Mouse (Mus musculus) limb, embryonic 13.5 days (tissue): ENCODE data around the gene Spock2. TPM values are rescaled to one million over a fixed set of nuclear protein-coding genes. Genes with fewer than 3 reads are reported as not detected.

Experiments
- ATAC-seq: fragments of 200-750 bp; cut with Nextera tagmentation; 2 replicates; pipeline ENCODE4 v1.8.0; 2017; ENCODE audit warnings: low read depth, moderate number of reproducible peaks, moderate TSS enrichment; ENCODE audit not compliant: low FRiP score
- H3K27ac ChIP-seq: fragments of 300-500 bp; sonication (generic); 2 replicates; pipeline ENCODE4 v1.5.1; 2015; ENCODE audit warnings: inconsistent platforms, mild to moderate bottlenecking, moderate library complexity
- H3K27me3 ChIP-seq: fragments of 300-500 bp; sonication (generic); 2 replicates; pipeline ENCODE4 v1.6.1; 2015; ENCODE audit warnings: mild to moderate bottlenecking, inconsistent platforms
- H3K36me3 ChIP-seq: fragments of 300-500 bp; sonication (generic); 2 replicates; pipeline ENCODE4 v1.6.1; 2015; ENCODE audit warnings: inconsistent platforms, mild to moderate bottlenecking, moderate library complexity
- H3K4me1 ChIP-seq: fragments of 300-500 bp; sonication (generic); 2 replicates; pipeline ENCODE4 v1.6.1; 2015; ENCODE audit warnings: inconsistent platforms
- H3K4me2 ChIP-seq: fragments of 300-500 bp; sonication (generic); replicated peaks from 2 replicates; pipeline ENCODE4 v1.6.1; 2015; ENCODE audit warnings: inconsistent platforms, mild to moderate bottlenecking, moderate library complexity
- H3K4me3 ChIP-seq: fragments of 300-500 bp; sonication (generic); 2 replicates; pipeline ENCODE4 v1.5.1; 2015; ENCODE audit warnings: moderate library complexity, mild to moderate bottlenecking, inconsistent platforms
- H3K9ac ChIP-seq: fragments of 300-500 bp; sonication (generic); 2 replicates; pipeline ENCODE4 v1.6.1; 2015; ENCODE audit warnings: mild to moderate bottlenecking, inconsistent platforms
- H3K9me3 ChIP-seq: fragments of 300-500 bp; sonication (generic); 2 replicates; pipeline ENCODE4 v1.6.1; 2016; ENCODE audit warnings: inconsistent platforms
- WGBS: fragments of 180-500 bp; shearing (Covaris S2); methylation state at CpG from one replicate; pipeline ENCODE4 v1.1.7; 2015; 5-methylcytosine and 5-hydroxymethylcytosine counted together
- polyA plus RNA-seq: library from polyadenylated mRNA; unstranded; fragments of >200 nt; fragmentation: Nextera tagmentation; extraction: Ambion mirVana; gene quantifications from 2 replicates; pipeline ENCODE4 v1.2.1, GENCODE M21; 2015

Gene Spock2
- polyA plus RNA-seq, 1 experiment from 2014 or later, result 7.2 TPM

DNA sequence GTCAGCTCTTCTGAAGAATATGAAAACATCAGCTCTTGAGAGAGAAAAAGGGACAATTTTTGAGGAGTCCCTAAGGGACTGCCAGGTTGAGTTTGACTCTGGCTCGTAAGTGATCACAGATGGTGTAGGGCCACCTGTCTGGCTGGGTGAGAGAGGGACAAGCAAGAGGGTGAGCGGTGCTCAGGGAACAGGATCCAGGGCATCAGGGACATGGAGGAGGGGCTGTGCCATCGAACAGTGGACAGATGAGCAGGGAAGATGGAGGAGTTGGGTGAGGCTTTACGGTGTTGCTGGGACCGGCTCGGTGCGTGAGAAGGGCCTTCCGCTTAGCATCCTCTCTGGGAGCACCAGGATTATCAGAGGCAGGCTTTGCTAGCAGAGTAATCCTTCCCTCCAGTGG is 3.3 kb downstream of the Spock2 start:
- WGBS, result 75% methylated on average over 8 of the region's 8 CpGs
- no peak overlapping the region for H3K4me3 ChIP-seq
- H3K4me1 ChIP-seq, result peaks cover 19% of the 10 kb centered on the region
- H3K27ac ChIP-seq, result no peak overlapping the region
- H3K27me3 ChIP-seq, result peaks cover 49% of the 10 kb centered on the region
- ATAC-seq, result no peak
- no peak overlapping the region for H3K9ac ChIP-seq
- H3K4me2 ChIP-seq, result no peak overlapping the region
- H3K9me3 ChIP-seq, result no peaks in the 10 kb centered on the region
- H3K36me3 ChIP-seq, result no peaks in the 10 kb centered on the region

DNA sequence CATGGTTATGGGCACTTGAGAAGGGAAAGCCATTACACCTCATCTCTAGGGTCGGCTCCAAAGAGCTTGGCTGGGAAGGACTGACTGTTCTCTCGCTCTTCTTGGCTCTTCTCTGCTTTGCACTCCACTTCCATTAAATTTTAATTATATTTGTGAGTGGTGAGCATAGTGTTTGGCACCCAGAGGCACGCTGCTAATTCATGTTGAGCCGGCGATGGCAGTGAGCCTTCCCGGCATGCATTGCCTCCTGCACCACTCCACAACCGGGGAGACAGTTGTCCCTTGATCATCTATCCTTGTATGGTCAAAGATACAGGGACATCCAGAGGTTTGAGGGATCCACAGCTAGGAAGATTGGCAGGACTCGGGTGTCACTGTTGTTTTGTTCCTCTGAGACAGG is 4.0 kb downstream of the Spock2 start:
- peaks cover 19% of the 10 kb centered on the region for H3K4me1 ChIP-seq
- no peaks in the 10 kb centered on the region for H3K9me3 ChIP-seq
- H3K9ac ChIP-seq, result no peak overlapping the region
- no peak overlapping the region for H3K27ac ChIP-seq
- no peak overlapping the region for H3K4me3 ChIP-seq
- peaks cover 43% of the 10 kb centered on the region for H3K27me3 ChIP-seq
- WGBS, result 79% methylated on average over 8 of the region's 8 CpGs
- H3K4me2 ChIP-seq, result no peak overlapping the region
- ATAC-seq, result no peak
- H3K36me3 ChIP-seq, result no peaks in the 10 kb centered on the region

DNA sequence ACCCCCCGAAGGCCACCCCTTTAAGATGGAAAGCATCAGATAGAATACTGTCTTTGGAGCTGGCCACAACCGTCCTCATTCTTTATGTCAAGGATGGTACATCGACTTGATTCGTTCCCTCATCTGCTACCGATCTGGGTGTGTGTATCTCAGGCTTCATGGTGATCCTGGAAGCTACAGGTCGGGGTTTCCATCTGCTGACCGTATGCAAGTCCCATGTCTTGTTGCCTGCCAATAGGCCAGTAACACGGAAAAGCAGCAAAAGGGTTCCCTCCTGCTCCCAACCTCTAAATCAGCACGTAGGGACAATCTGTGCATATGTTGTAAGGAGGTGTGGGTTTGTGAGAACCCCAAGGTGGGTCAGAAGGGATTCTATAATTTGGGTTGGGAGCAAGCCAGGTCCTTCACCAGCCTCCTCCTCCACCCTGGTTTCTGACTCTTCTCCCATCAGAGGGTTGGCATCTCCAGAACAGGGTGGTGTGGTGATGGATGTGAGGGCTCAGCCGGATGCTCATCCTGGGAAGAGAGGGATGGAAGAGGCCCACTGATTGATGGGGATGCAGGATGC is 5.0 kb downstream of the Spock2 start:
- H3K4me2 ChIP-seq, result no peak overlapping the region
- no peak overlapping the region for H3K4me3 ChIP-seq
- H3K27me3 ChIP-seq, result peaks cover 33% of the 10 kb centered on the region
- H3K36me3 ChIP-seq, result no peaks in the 10 kb centered on the region
- peaks cover 21% of the 10 kb centered on the region for H3K4me1 ChIP-seq
- H3K9me3 ChIP-seq, result no peaks in the 10 kb centered on the region
- no peak overlapping the region for H3K9ac ChIP-seq
- 87% methylated on average over 10 of the region's 10 CpGs for WGBS
- no peak for ATAC-seq
- no peak overlapping the region for H3K27ac ChIP-seq

DNA sequence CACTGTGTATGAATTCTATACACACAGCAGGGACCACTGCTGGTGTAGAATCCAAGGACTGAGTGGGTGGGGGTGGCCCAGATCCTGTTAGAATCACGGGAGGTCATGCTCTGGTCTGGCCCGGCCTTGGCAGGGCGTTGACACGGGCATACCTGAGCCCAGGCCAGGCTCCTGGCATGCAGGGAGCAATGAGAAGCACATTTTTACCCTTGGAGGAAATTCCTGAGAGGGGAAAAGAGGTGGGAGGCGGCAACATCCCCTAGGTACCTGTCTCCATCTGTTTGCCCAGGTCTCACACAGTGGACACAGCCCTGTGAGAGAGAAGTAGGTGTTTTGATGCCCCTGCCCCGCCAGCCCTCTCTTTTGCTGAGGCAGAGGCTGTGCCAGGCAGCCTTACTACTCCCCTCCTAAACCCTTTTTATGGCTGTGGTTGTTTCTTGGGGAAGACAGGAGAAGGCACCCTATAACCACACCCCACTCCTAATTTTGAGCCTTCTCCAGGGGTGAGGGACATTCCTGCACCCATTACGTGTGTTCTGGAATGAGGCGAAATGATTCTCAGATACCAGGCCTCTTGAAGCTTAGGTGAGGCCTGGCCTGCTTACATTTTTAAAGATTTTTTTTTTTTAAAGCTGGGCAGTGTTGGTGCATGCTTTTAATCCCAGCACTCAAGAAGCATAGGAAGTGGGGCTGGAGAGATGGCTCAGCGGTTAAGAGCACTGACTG is 8.1 kb downstream of the Spock2 start:
- Histone ChIP-seq H3K27ac (no peak overlapping the region), H3K27me3 (peaks cover 9% of the 10 kb centered on the region; the same call in 1 of the 2 replicates), H3K9me3 (no peaks in the 10 kb centered on the region), H3K4me1 (peaks cover 31% of the 10 kb centered on the region), H3K4me3 (no peak overlapping the region), H3K9ac (no peak overlapping the region), H3K36me3 (no peaks in the 10 kb centered on the region), H3K4me2 (no peak overlapping the region)
- WGBS, result 87% methylated on average over 9 of the region's 9 CpGs
- ATAC-seq, result no peak

DNA sequence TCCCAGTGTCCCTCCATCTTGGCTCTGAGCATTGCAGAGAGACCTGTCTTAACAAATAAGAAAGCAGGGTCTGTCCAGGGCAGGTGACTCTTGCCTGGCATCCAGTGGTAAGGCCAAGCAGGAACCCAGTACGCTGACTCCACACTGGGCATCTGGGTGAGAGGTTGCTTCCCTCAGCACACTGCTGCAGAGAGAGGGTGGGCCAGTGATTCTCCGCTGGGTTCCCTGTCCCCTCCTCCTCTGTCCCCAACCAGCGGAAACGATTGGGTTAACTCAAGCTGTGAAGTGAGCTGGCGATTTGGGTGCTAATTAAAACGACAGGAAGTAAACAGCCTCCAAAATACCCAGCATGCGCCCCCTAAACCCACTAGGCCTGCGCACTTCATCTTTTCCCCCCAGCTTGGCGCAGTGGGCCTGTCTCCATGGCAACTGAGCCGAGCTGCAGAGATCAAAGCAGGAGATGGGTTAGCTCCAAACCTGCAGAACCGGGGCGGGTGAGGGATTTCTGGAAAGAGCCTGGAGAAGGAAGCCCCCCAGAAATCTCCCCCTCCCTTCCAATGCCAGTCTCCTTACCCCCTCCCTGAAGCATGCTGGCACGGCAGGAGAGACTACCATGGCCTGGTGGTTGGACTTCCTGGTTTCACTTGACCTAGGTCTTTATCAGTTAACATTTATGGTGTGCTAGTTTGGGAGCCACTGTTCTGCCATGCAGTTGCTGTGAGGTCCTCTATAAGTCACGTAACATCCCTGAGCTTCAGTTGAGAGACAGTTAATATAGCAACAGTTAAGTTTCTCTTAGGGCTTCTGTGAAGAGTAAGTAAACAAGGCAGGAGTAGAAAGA is 9.5 kb downstream of the Spock2 start:
- Histone ChIP-seq H3K9me3 (no peaks in the 10 kb centered on the region), H3K27me3 (0 out of 2 replicates have a peak, but pooled peaks cover 3% of the 10 kb centered on the region), H3K4me3 (peak overlapping the region; percentile 8; the same call in 1 of the 2 replicates), H3K4me1 (peaks cover 31% of the 10 kb centered on the region), H3K4me2 (peak overlapping the region; percentile 55), H3K27ac (no peak overlapping the region), H3K9ac (peak overlapping the region; percentile 6; the same call in 1 of the 2 replicates), H3K36me3 (no peaks in the 10 kb centered on the region)
- 6% methylated on average over 14 of the region's 14 CpGs for WGBS
- ATAC-seq, result peak; percentile 75

DNA sequence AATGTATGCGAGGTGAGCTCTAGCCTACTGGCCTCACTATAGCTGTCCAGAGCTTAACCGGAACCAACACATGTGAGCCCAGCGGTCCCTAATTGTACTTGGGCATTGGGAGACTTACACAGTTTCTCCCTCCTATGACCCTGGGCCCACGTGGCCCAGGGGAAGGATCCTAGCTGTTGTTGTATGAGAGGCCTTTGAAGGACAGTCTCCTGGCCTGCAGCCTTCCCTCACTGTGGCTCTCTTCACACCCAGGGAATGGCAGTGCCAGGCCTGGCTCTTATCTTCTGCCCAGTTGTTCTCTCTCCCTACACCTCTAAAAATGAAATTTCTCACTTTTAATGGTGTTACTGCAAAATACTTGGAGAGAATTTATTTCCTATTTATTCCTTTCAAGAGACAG is 11.0 kb downstream of the Spock2 start:
- no peak for ATAC-seq
- WGBS, result 52% methylated on average over 4 of the region's 4 CpGs
- Histone ChIP-seq H3K27me3 (no peaks in the 10 kb centered on the region), H3K4me3 (no peak overlapping the region), H3K36me3 (no peaks in the 10 kb centered on the region), H3K4me1 (peaks cover 31% of the 10 kb centered on the region), H3K27ac (no peak overlapping the region), H3K9ac (no peak overlapping the region), H3K9me3 (no peaks in the 10 kb centered on the region), H3K4me2 (no peak overlapping the region)

DNA sequence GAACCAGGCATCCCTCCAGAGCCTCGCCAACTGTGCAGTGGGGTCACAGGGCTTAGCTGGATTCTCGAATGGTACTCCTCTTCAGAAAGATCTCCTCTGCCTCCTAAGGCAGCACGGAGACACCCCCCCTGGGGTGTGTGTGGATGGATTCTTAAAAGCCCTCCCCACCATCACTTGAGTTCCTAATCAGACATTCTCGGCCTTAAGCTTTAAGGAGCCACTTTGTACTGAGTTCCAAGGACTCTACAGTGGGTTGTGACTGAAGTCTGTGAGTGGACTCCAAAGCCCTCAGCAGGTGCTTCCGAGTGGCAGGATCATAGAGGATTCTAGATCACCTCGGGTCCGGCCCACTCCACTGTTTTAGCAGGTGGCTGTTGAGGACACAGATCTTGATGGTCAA is 12.4 kb downstream of the Spock2 start:
- no peak overlapping the region for H3K27ac ChIP-seq
- ATAC-seq, result no peak
- H3K9me3 ChIP-seq, result no peaks in the 10 kb centered on the region
- peaks cover 31% of the 10 kb centered on the region for H3K4me1 ChIP-seq
- no peak overlapping the region for H3K4me3 ChIP-seq
- H3K9ac ChIP-seq, result no peak overlapping the region
- H3K36me3 ChIP-seq, result no peaks in the 10 kb centered on the region
- H3K4me2 ChIP-seq, result no peak overlapping the region
- 62% methylated on average over 7 of the region's 7 CpGs for WGBS
- H3K27me3 ChIP-seq, result no peaks in the 10 kb centered on the region

DNA sequence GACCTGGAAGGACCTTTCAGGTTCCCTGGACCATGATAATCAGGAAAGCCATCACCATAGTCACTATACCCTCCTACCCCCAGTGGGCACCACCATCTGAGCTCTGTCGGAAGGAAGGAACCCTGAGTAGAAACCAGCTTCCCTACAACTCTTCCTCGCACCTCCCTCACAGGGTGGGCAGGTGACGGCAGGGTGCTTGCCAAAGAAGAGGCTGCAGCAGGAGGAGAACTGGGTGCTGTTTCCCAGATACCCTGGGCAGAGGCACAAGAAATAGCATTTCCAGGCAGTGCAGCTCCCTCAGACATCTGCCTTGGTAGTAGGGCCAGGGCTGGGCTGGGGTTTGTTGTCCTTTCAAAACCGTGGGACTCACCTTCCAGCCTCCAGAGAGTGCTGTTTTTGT is 14.6 kb downstream of the Spock2 start:
- Histone ChIP-seq H3K9ac (no peak overlapping the region), H3K27ac (no peak overlapping the region)

DNA sequence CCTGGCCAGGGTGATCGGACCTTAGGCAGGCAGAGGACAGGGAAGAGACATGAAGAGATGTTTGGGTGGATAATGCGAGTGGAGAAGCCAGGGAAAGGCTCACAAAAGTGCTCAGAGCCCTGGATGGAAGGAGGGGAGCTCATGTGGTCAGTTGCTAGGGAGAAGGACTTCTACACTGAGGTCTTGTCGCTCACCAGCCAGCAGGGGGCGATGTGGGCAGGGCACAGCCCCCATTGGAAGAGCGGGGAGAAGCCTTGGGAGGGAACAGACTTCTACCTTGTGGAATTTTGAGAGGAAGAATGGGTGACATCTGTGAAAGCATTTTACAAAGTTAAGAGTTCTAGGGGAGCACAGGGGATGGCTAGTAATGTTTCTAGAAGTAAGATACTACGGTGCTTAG is 18.1 kb downstream of the Spock2 start:
- no peak for ATAC-seq
- H3K36me3 ChIP-seq, result no peaks in the 10 kb centered on the region
- 62% methylated on average over 6 of the region's 6 CpGs for WGBS
- H3K9me3 ChIP-seq, result no peaks in the 10 kb centered on the region
- H3K9ac ChIP-seq, result no peak overlapping the region
- no peak overlapping the region for H3K4me3 ChIP-seq
- H3K4me2 ChIP-seq, result no peak overlapping the region
- peaks cover 4% of the 10 kb centered on the region; the same call in 1 of the 2 replicates for H3K4me1 ChIP-seq
- H3K27ac ChIP-seq, result no peak overlapping the region
- H3K27me3 ChIP-seq, result no peaks in the 10 kb centered on the region

More for the DNA sequence above, 14.6 kb downstream of the Spock2 start:
- Histone ChIP-seq H3K36me3 (no peaks in the 10 kb centered on the region), H3K9me3 (no peaks in the 10 kb centered on the region), H3K27me3 (no peaks in the 10 kb centered on the region), H3K4me1 (peaks cover 25% of the 10 kb centered on the region), H3K4me2 (no peak overlapping the region), H3K4me3 (no peak overlapping the region)
- WGBS, result 77% methylated on average over 4 of the region's 4 CpGs
- no peak for ATAC-seq

DNA sequence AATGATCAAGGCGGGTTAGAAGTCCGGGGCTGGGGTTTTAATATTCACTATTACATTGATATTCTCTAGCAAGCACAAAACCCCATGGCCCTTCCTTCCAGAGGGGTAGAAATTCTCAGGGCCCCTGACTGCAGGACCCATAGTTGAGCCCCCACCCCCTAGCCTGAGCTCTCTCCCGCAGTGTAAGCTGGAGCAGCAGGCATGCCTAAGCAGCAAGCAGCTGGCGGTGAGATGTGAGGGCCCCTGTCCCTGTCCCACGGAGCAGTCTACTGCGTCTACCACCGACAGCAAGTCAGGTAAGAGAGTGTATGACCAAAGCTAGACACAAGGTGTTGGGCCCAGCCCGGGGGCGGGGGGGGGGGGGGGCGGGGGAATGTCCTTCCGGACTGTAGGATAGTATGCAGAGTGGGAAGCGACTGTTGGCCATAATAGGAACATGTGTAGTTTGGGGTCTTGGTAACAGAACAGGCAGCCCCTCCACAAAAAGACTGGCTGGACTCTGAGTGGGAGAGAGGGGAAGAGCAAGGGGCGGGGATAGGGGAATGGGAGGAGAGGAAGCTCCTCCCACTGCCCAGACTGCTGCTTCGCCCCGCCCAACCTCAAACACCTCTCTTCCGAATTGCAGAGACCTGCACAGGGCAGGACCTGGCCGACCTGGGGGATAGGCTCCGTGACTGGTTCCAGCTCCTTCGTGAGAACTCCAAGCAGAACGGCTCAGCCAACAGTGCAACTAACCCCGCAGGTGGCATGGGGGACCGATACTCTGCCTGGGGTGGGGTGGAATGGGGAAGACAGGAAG is 19.7 kb downstream of the Spock2 start:
- no peaks in the 10 kb centered on the region for H3K27me3 ChIP-seq
- H3K36me3 ChIP-seq, result no peaks in the 10 kb centered on the region
- WGBS, result 24% methylated on average over 20 of the region's 22 CpGs
- peak; percentile 15; the same call in 1 of the 2 replicates for ATAC-seq
- peak overlapping the region; percentile 52 for H3K4me2 ChIP-seq
- H3K9ac ChIP-seq, result no peak overlapping the region
- no peak overlapping the region for H3K27ac ChIP-seq
- peak overlapping the region; percentile 8; the same call in 1 of the 2 replicates for H3K4me3 ChIP-seq
- H3K4me1 ChIP-seq, result peaks cover 4% of the 10 kb centered on the region; the same call in 1 of the 2 replicates
- no peaks in the 10 kb centered on the region for H3K9me3 ChIP-seq

DNA sequence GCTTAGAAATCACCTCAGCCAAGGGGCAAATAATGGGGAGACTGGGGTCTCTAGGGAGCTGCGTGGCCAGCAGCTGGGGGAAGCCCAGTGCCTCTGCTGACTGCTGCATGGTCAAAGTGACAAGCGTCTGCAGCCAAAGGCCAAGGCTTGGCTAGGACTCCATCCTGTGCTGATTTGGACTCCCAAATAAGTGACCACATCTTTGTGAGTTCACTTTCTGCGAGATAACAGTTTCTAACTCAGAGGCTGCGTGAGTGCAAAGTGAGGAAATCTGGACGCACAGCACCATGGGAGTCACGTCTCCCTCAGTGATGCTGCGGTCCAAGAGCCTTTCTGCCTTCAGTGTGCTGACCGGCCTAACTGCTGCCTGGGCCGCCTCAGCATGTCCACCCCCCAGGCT is 22.3 kb downstream of the Spock2 start:
- WGBS, result 88% methylated on average over 9 of the region's 9 CpGs
- Histone ChIP-seq H3K4me3 (no peak overlapping the region), H3K27ac (no peak overlapping the region), H3K9ac (no peak overlapping the region), H3K9me3 (no peaks in the 10 kb centered on the region), H3K4me1 (peaks cover 7% of the 10 kb centered on the region), H3K4me2 (no peak overlapping the region), H3K27me3 (no peaks in the 10 kb centered on the region), H3K36me3 (no peaks in the 10 kb centered on the region)
- ATAC-seq, result no peak
